Mouse (Mus musculus): Measurements from ENCODE around the gene Coro7.

- TF ChIP-seq CTCF (IDR thresholded peaks at IDR 0.05; ENCODE audit: control insufficient read depth, insufficient read depth, insufficient replicate concordance, low read depth, low read length), result no peak
- TF ChIP-seq POLR2A (IDR thresholded peaks at IDR 0.05; ENCODE audit: control insufficient read depth, low read depth, low read length), result no peak
These were observed 2.7 kb downstream of the Coro7 start for GRCm38 (mm10) chr16:4676836-4677235.
